Mouse (Mus musculus): ENCODE results near the gene Rnf208. TPM values are rescaled to one million over a fixed set of nuclear protein-coding genes. Genes with fewer than 3 reads are reported as not detected.

The Rnf208 gene
- polyA plus RNA-seq, 1 experiment, result 8.1 TPM

DNA sequence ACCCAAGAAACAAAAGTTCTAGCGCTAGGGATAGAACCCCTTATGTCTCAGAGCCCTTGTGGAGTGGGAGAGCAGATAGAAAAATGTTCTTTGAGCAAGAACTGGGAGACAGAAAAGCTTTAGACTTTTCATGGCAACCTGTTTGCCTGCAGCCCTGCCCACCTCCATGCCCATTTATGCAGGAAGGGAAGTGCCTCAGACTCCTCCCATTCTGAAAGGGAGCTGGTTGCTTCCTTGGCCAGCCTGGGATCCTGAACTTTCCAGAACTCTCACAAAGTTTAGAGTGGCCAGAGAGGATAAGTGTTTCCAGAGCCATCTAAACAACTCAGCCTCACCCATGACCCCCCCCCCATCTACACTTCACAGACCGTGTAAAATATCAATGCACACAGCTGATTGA, 44.9 kb upstream of the Rnf208 start:
- H3K36me3 ChIP-seq (ENCODE audit: control insufficient read depth, insufficient read depth, low read length), result peaks cover 1% of the 10 kb centered on the region; the same call in 1 of the 2 replicates
- H3K27ac ChIP-seq (ENCODE audit: control insufficient read depth, insufficient read depth, low read depth, low read length), result peak overlapping the region; percentile 70
- TF ChIP-seq POLR2A (IDR thresholded peaks at IDR 0.05; ENCODE audit: control insufficient read depth, low read depth, low read length) (no peak), CTCF (IDR thresholded peaks at IDR 0.05; ENCODE audit: control insufficient read depth, insufficient read depth, insufficient replicate concordance, low read depth, low read length) (no peak)
- H3K4me3 ChIP-seq (ENCODE audit: control insufficient read depth, low read depth, low read length), result no peak overlapping the region
- H3K27me3 ChIP-seq (ENCODE audit: control insufficient read depth, insufficient read depth, low read length), result no peaks in the 10 kb centered on the region
- H3K4me1 ChIP-seq (ENCODE audit: control insufficient read depth, insufficient read depth, low read length), result peaks cover 4% of the 10 kb centered on the region; the same call in 1 of the 2 replicates

DNA sequence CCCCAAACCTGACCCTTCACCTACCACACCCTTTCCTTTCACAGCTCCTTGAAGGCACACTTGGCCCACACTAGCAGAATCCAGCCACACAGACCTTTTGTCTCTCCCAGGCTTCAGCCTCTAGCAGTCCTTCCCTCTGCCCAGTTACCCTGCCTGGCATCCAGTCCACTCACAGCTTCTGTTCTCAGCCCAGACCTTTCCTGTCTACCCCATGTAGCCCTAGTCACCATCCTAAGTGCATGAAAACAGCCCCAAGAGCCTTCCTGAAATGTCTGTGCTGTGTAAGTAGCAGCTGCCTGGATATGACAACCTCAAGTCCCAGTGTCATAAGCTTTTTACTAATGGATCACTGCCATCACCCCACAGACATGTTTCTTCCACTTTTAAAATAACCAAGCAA, 44.1 kb upstream of the Rnf208 start:
- peaks cover 1% of the 10 kb centered on the region for H3K36me3 ChIP-seq (ENCODE audit: control insufficient read depth, insufficient read depth, low read length)
- H3K4me3 ChIP-seq (ENCODE audit: control insufficient read depth, low read depth, low read length), result no peak overlapping the region
- H3K4me1 ChIP-seq (ENCODE audit: control insufficient read depth, insufficient read depth, low read length), result peaks cover 4% of the 10 kb centered on the region; the same call in 1 of the 2 replicates
- H3K27me3 ChIP-seq (ENCODE audit: control insufficient read depth, insufficient read depth, low read length), result no peaks in the 10 kb centered on the region
- no peak overlapping the region for H3K27ac ChIP-seq (ENCODE audit: control insufficient read depth, insufficient read depth, low read depth, low read length)
- TF ChIP-seq POLR2A (IDR thresholded peaks at IDR 0.05; ENCODE audit: control insufficient read depth, low read depth, low read length) (no peak), CTCF (IDR thresholded peaks at IDR 0.05; ENCODE audit: control insufficient read depth, insufficient read depth, insufficient replicate concordance, low read depth, low read length) (no peak)

DNA sequence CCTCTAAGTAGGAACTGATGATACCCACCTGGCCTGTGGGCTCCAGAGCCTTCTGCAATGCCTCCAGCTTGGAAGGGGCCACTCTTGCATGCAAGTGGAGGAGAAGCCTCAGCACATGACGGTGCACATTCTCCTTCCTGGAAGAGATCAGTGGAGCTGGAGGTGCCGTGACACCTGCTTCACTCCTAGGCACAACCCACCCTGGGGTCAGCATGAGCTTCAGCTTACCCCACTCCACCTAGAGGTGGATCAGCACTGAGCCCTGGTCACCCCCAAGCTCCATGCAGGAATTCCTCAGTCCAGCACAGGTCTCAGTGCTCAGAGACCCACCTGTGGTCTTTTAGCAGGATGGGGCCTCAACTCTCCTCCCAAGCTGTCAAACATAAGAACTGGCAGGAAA, 41.4 kb upstream of the Rnf208 start:
- no peak overlapping the region for H3K4me3 ChIP-seq (ENCODE audit: control insufficient read depth, low read depth, low read length)
- peaks cover 1% of the 10 kb centered on the region for H3K36me3 ChIP-seq (ENCODE audit: control insufficient read depth, insufficient read depth, low read length)
- no peak overlapping the region for H3K27ac ChIP-seq (ENCODE audit: control insufficient read depth, insufficient read depth, low read depth, low read length)
- H3K27me3 ChIP-seq (ENCODE audit: control insufficient read depth, insufficient read depth, low read length), result no peaks in the 10 kb centered on the region
- no peak for TF ChIP-seq POLR2A (IDR thresholded peaks at IDR 0.05; ENCODE audit: control insufficient read depth, low read depth, low read length)
- no peak for TF ChIP-seq CTCF (IDR thresholded peaks at IDR 0.05; ENCODE audit: control insufficient read depth, insufficient read depth, insufficient replicate concordance, low read depth, low read length)
- no peaks in the 10 kb centered on the region; the same call in 1 of the 2 replicates for H3K4me1 ChIP-seq (ENCODE audit: control insufficient read depth, insufficient read depth, low read length)

DNA sequence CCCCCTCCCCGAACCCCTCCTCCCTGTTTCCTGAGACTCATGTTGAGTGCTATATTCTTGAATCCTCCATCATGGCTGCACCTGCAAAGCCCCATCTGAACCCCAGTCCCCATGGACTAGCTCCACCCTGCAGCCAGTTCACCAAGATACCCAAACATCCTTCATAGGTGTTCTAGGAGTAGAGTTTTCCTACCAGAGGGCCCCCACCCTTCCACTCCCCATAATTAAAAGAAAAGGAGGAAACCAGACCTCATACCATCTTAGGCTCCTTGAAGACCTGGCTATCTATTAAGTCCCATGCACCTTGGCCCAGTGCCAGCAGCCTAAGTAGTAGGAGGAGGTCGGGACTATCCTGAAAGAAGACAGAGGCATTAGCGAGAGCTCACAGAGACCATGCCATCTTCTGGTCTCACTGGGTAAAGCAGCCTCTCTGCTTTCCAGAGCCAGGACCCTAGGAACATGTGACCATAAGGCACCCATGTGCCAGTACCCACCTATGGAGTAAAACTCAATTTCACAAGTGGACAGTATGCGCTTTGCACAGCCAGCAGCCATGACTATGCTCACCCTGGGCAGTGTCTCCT, 38.3 kb upstream of the Rnf208 start:
- Histone ChIP-seq H3K4me3 (ENCODE audit: control insufficient read depth, low read depth, low read length) (no peak overlapping the region), H3K4me1 (ENCODE audit: control insufficient read depth, insufficient read depth, low read length) (no peaks in the 10 kb centered on the region), H3K36me3 (ENCODE audit: control insufficient read depth, insufficient read depth, low read length) (peaks cover 1% of the 10 kb centered on the region), H3K27me3 (ENCODE audit: control insufficient read depth, insufficient read depth, low read length) (no peaks in the 10 kb centered on the region), H3K27ac (ENCODE audit: control insufficient read depth, insufficient read depth, low read depth, low read length) (no peak overlapping the region)
- TF ChIP-seq POLR2A (IDR thresholded peaks at IDR 0.05; ENCODE audit: control insufficient read depth, low read depth, low read length) (no peak), CTCF (IDR thresholded peaks at IDR 0.05; ENCODE audit: control insufficient read depth, insufficient read depth, insufficient replicate concordance, low read depth, low read length) (no peak)

DNA sequence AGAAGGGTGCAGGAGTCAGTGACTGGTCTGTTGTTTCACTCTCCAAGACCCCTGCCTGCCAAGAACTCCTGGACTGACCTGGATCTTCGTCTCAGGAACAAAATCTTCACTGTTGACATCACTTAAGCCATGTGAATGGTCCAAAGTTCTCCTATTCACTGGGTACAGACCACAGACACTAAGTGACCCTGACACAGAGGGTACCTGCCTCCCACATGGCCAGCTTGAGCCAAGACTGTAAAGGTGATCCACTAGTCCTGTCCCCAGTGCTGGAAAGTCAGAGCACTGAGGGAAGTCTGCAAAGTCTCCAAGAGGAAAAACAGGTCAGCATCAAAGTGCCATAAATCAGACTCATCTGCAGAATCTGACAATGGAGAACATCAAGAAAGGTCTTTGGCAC, 34.5 kb upstream of the Rnf208 start:
- TF ChIP-seq POLR2A (IDR thresholded peaks at IDR 0.05; ENCODE audit: control insufficient read depth, low read depth, low read length), result no peak
- TF ChIP-seq CTCF (IDR thresholded peaks at IDR 0.05; ENCODE audit: control insufficient read depth, insufficient read depth, insufficient replicate concordance, low read depth, low read length), result no peak
- no peak overlapping the region for H3K27ac ChIP-seq (ENCODE audit: control insufficient read depth, insufficient read depth, low read depth, low read length)
- no peaks in the 10 kb centered on the region for H3K27me3 ChIP-seq (ENCODE audit: control insufficient read depth, insufficient read depth, low read length)
- no peak overlapping the region for H3K4me3 ChIP-seq (ENCODE audit: control insufficient read depth, low read depth, low read length)
- H3K4me1 ChIP-seq (ENCODE audit: control insufficient read depth, insufficient read depth, low read length), result peaks cover 2% of the 10 kb centered on the region; the same call in 1 of the 2 replicates
- no peaks in the 10 kb centered on the region; the same call in 1 of the 2 replicates for H3K36me3 ChIP-seq (ENCODE audit: control insufficient read depth, insufficient read depth, low read length)

DNA sequence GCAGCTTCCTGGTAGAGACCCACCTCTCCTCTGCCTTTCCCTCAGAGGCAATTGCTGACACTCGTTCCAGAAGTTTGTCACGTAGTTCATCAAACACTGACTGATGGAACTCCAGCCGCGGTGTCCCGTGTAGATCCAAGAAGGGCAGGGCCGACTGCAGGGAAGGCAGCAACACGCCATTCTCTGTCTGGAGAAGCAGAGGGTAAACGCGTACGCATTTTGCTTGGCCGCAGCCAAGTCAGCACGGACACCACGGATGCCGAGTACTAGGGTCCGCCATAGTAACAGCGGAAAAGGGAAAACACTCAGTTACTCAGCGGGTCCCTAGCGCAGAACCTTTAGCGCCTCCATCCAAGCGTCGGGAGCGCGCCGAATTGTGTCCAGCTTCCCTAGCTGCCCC, 31.4 kb upstream of the Rnf208 start:
- peak overlapping the region; percentile 91 for H3K27ac ChIP-seq (ENCODE audit: control insufficient read depth, insufficient read depth, low read depth, low read length)
- peaks cover 2% of the 10 kb centered on the region for H3K4me1 ChIP-seq (ENCODE audit: control insufficient read depth, insufficient read depth, low read length)
- H3K36me3 ChIP-seq (ENCODE audit: control insufficient read depth, insufficient read depth, low read length), result no peaks in the 10 kb centered on the region
- TF ChIP-seq POLR2A (IDR thresholded peaks at IDR 0.05; ENCODE audit: control insufficient read depth, low read depth, low read length), result no peak
- no peak for TF ChIP-seq CTCF (IDR thresholded peaks at IDR 0.05; ENCODE audit: control insufficient read depth, insufficient read depth, insufficient replicate concordance, low read depth, low read length)
- no peaks in the 10 kb centered on the region for H3K27me3 ChIP-seq (ENCODE audit: control insufficient read depth, insufficient read depth, low read length)
- peak overlapping the region; percentile 98 for H3K4me3 ChIP-seq (ENCODE audit: control insufficient read depth, low read depth, low read length)

DNA sequence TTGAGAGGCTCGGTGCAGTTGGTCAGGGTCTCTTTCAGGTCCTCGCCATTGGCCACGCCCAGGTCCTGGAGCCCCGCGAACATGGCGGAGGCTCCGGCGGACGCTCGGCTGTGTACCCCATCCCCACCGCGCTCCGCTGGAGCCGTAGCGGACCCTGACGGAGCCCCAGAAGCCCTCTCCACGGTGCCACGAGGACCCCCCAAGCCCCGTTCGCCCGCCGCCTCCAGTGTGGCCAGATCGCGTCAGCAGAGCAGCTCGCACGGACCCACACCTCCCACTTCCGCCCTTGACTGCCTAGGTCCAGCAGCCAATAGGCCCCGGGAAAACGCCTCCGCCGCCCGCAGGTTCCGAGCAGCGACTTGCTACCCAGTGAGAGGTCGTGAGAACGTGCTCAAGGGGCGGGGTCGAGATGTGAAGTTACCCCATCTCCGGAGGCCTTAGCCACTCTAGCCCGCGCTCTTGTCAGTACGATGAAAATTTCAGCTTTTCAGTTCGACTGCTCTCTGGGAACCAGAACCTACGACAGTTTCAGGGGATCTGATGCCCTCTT, 30.9 kb upstream of the Rnf208 start, which contains the start of gene Nelfb:
Gene Nelfb (minus strand): TSS at position 369 of the 550 bp plus-strand sequence.
- TF ChIP-seq CTCF (IDR thresholded peaks at IDR 0.05; ENCODE audit: control insufficient read depth, insufficient read depth, insufficient replicate concordance, low read depth, low read length), result no peak
- TF ChIP-seq POLR2A (IDR thresholded peaks at IDR 0.05; ENCODE audit: control insufficient read depth, low read depth, low read length), result peak; percentile 81

More for the DNA sequence above, 30.9 kb upstream of the Rnf208 start, which contains the start of gene Nelfb:
- H3K27me3 ChIP-seq (ENCODE audit: control insufficient read depth, insufficient read depth, low read length), result no peaks in the 10 kb centered on the region
- peak within 1 kb of the TSS; percentile 91 for H3K27ac ChIP-seq (ENCODE audit: control insufficient read depth, insufficient read depth, low read depth, low read length)
- H3K36me3 ChIP-seq (ENCODE audit: control insufficient read depth, insufficient read depth, low read length), result no peaks in the 10 kb centered on the region
- peaks cover 2% of the 10 kb centered on the region for H3K4me1 ChIP-seq (ENCODE audit: control insufficient read depth, insufficient read depth, low read length)
- H3K4me3 ChIP-seq (ENCODE audit: control insufficient read depth, low read depth, low read length), result peak within 1 kb of the TSS; percentile 98

All from testis, adult 2 months (tissue).